Mouse (Mus musculus) hindbrain, embryonic 11.5 days (tissue): ENCODE measurements around the gene Tmem35b. TPM values are rescaled to one million over a fixed set of nuclear protein-coding genes. Genes with fewer than 3 reads are reported as not detected.

Experiments used
- ATAC-seq: fragments of 200-750 bp; cut with Nextera tagmentation; 2 replicates; pipeline ENCODE4 v1.8.0; 2017; ENCODE audit warnings: mild to moderate bottlenecking, moderate TSS enrichment, moderate library complexity; ENCODE audit not compliant: low FRiP score
- DNase-seq: peaks from one replicate; pipeline ENCODE4 v3.0.0-alpha.2; 2015; ENCODE audit warnings: low spot score
- H3K27ac ChIP-seq: fragments of 300-500 bp; sonication (generic); 2 replicates; pipeline ENCODE4 v1.5.1; 2014; ENCODE audit warnings: mild to moderate bottlenecking, low read depth, low read length
- H3K27me3 ChIP-seq: fragments of 300-500 bp; sonication (generic); 2 replicates; pipeline ENCODE4 v1.6.1; 2014; ENCODE audit warnings: mild to moderate bottlenecking, low read length, moderate library complexity, mixed read lengths; ENCODE audit not compliant: control insufficient read depth, insufficient read depth
- H3K36me3 ChIP-seq: fragments of 300-500 bp; sonication (generic); 2 replicates; pipeline ENCODE4 v1.6.1; 2014; ENCODE audit warnings: mild to moderate bottlenecking, low read length, moderate library complexity, mixed read lengths; ENCODE audit not compliant: control insufficient read depth, insufficient read depth
- H3K4me1 ChIP-seq: fragments of 300-500 bp; sonication (generic); replicated peaks from 2 replicates; pipeline ENCODE4 v1.6.1; 2014; ENCODE audit warnings: low read length, mixed read lengths; ENCODE audit not compliant: control insufficient read depth, insufficient read depth
- H3K4me2 ChIP-seq: fragments of 300-500 bp; sonication (generic); replicated peaks from 2 replicates; pipeline ENCODE4 v1.6.1; 2014; ENCODE audit warnings: mild to moderate bottlenecking, low read depth, low read length
- H3K4me3 ChIP-seq: fragments of 300-500 bp; sonication (generic); 2 replicates; pipeline ENCODE4 v1.5.1; 2014; ENCODE audit warnings: low read depth, low read length
- H3K9ac ChIP-seq: fragments of 300-500 bp; sonication (generic); 2 replicates; pipeline ENCODE4 v1.6.1; 2014; ENCODE audit warnings: low read depth, low read length
- H3K9me3 ChIP-seq: fragments of 300-500 bp; sonication (generic); 2 replicates; pipeline ENCODE4 v1.6.1; 2016; ENCODE audit warnings: low read length; ENCODE audit not compliant: control insufficient read depth
- WGBS: fragments of 180-500 bp; shearing (Covaris S2); extraction: QIAGEN DNeasy Blood & Tissue Kit; methylation state at CpG from one replicate; pipeline ENCODE4 v1.1.7; 2014; 5-methylcytosine and 5-hydroxymethylcytosine counted together
- polyA plus RNA-seq: library from polyadenylated mRNA; unstranded; fragments of >200 nt; fragmentation: Nextera tagmentation; extraction: Ambion mirVana; gene quantifications from 2 replicates; pipeline ENCODE4 v1.2.1, GENCODE M21; 2014

The Tmem35b gene
- polyA plus RNA-seq, 1 experiment from 2014 or later, result 14.0 TPM

DNA sequence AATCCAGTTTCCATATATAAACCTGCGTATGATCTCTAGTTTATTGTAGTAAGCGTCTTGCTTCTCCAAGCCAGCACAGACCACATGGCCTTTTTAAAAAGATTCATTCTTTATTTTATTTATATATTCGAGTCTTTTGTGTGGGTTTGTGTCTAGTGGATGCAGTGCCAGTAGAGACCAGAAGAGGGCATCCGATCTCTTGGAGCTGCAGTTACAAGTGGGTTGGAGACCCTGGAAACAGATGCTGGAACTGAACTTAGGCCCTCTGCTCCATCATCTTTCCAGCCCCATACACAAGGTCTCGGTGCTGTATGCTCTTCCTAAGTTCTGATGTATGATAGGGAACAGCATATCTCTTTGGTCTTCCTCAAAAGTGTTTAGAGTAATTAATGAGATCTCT is 32.3 kb downstream of the Tmem35b start:
- WGBS, result 61% methylated on average over 5 of the region's 5 CpGs
- peak; percentile 29 for DNase-seq

DNA sequence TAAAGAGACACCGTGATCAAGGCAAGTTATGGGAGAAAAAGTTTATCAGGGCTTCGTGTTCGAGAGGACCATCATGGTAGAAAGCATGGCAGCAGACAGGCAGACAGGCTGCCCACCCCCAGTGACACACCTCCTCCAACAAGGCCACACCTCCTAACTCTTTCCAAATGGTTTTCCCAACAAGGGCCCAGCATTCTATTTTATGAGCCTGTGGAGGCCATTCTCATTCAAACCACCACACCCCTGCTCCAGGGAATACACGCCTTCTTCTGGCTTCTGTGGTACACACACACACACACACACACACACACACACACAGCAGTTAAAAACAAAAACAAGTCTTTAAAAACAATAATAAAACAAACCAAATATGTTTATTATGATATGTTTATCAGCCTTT is 34.3 kb downstream of the Tmem35b start:
- Histone ChIP-seq H3K9ac (no peak overlapping the region), H3K4me2 (no peak overlapping the region), H3K36me3 (no peaks in the 10 kb centered on the region), H3K27ac (no peak overlapping the region), H3K9me3 (no peaks in the 10 kb centered on the region), H3K4me1 (no peaks in the 10 kb centered on the region), H3K27me3 (no peaks in the 10 kb centered on the region), H3K4me3 (no peak overlapping the region)
- ATAC-seq (no peak), DNase-seq (no peak)
- WGBS, result 89% methylated on average over 4 of the region's 4 CpGs

More for the DNA sequence above, 32.3 kb downstream of the Tmem35b start:
- no peak for ATAC-seq
- no peaks in the 10 kb centered on the region for H3K9me3 ChIP-seq
- H3K27ac ChIP-seq, result no peak overlapping the region
- no peaks in the 10 kb centered on the region for H3K27me3 ChIP-seq
- no peaks in the 10 kb centered on the region for H3K36me3 ChIP-seq
- H3K9ac ChIP-seq, result no peak overlapping the region
- H3K4me1 ChIP-seq, result no peaks in the 10 kb centered on the region
- H3K4me2 ChIP-seq, result no peak overlapping the region
- no peak overlapping the region for H3K4me3 ChIP-seq

DNA sequence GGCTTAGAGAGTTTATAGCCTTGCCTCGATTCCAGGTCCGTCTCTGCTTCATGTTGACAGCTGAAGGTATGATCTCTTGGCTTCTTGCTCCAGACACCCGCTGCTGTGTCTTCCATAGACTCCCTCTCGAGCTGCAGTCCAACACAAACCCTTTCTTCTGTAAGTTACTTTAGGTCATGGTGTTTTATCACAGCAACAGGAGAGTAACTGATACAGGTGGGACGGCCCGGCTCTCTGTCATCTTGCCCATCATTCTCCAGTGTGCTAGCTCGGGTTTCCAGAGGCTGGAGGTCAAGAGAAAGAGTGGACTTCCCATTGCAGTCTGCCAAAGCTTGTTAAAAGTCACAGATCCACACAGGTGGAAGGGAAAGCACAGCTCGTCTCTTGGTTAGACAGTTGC is 40.4 kb downstream of the Tmem35b start:
- Histone ChIP-seq H3K9me3 (no peaks in the 10 kb centered on the region), H3K9ac (no peak overlapping the region), H3K27ac (no peak overlapping the region), H3K27me3 (no peaks in the 10 kb centered on the region; the same call in 1 of the 2 replicates), H3K4me2 (no peak overlapping the region), H3K4me3 (no peak overlapping the region), H3K36me3 (no peaks in the 10 kb centered on the region), H3K4me1 (no peaks in the 10 kb centered on the region)
- ATAC-seq (no peak), DNase-seq (no peak)
- 77% methylated on average over 8 of the region's 8 CpGs for WGBS

DNA sequence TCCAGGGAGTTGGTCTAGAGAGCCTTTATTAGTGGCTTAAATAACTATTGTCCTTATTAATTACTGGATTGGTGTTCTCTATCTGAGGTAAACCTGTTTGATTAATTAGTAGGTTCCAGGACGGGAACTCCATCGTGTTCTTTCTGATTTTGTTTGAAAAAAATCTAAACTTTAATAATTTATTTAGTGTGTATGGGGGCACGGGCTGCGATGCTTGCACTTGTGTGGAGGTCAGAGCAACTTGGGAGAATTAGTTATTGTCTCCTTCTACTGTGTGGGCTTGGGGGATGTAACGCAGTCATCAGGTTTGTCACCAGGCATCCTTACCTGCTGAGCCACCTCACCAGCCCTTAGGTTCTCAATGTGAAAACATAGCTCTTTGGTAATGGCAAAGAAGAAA is 43.6 kb downstream of the Tmem35b start:
- ATAC-seq (no peak), DNase-seq (no peak)
- Histone ChIP-seq H3K4me3 (no peak overlapping the region), H3K4me1 (peaks cover 6% of the 10 kb centered on the region; the same call in 1 of the 2 replicates), H3K27ac (no peak overlapping the region), H3K4me2 (no peak overlapping the region), H3K9ac (no peak overlapping the region), H3K36me3 (no peaks in the 10 kb centered on the region), H3K9me3 (no peaks in the 10 kb centered on the region), H3K27me3 (no peaks in the 10 kb centered on the region; the same call in 1 of the 2 replicates)
- 76% methylated on average over 5 of the region's 5 CpGs for WGBS

DNA sequence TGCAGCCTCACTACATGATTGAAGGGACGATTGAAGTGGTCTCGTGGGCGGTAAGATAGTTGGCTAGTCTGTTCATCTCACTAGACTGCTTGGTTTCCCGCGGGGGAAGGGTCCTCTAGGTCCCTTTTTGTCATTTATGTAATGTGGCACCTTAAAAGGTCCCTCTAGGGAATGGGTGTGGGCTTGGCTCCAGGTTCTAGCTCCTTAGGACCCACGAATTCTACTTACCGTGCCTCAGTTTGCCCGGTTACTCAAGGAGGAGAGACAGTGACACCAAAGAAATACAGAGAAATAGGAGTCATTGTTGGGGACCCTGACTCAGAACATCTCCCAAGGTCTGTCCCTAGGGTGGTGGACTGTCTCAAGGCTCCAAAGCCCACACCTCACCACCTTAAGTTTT is 44.2 kb downstream of the Tmem35b start:
- Histone ChIP-seq H3K4me3 (no peak overlapping the region; the same call in 1 of the 2 replicates), H3K27ac (no peak overlapping the region), H3K4me2 (peak overlapping the region; percentile 65), H3K4me1 (peaks cover 6% of the 10 kb centered on the region; the same call in 1 of the 2 replicates), H3K36me3 (no peaks in the 10 kb centered on the region), H3K9me3 (no peaks in the 10 kb centered on the region), H3K9ac (no peak overlapping the region; the same call in 1 of the 2 replicates), H3K27me3 (no peaks in the 10 kb centered on the region; the same call in 1 of the 2 replicates)
- WGBS, result 15% methylated on average over 8 of the region's 8 CpGs
- no peak for ATAC-seq
- DNase-seq, result no peak

GRCm38 (mm10) chr4:127168211-127168913 is 44.9 kb downstream of the Tmem35b start:
- Histone ChIP-seq H3K4me2 (peak overlapping the region; percentile 65), H3K27ac (peak overlapping the region; percentile 77), H3K4me3 (peak overlapping the region; percentile 47), H3K27me3 (no peaks in the 10 kb centered on the region; the same call in 1 of the 2 replicates), H3K9me3 (no peaks in the 10 kb centered on the region), H3K4me1 (peaks cover 6% of the 10 kb centered on the region; the same call in 1 of the 2 replicates), H3K9ac (peak overlapping the region; percentile 72), H3K36me3 (no peaks in the 10 kb centered on the region)
- under 1% methylated on average over 37 of the region's 39 CpGs for WGBS
- DNase-seq (peak; percentile 81), ATAC-seq (peak; percentile 83)

DNA sequence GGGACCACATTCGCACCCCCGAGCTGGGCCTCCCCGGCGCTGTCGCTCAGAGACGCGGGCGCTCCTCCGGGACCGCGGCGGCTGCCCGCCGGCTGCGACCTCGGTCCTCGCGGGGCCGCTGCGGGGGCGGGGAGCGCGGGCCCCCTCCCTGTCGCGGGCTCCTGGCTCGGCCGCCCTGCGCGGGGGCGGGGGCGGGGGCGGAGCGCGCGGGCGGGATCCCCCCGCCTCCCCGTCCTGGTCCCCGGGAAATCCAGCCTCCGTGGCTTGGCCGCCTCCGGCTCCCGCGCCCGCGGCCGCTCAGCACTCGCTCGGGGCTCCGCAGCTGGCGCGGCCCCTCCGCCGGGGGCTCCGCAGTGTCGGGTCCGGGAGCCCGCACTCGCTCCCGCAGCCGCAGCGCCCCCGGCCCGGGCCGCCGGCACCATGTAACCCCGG is 45.4 kb downstream of the Tmem35b start, which contains the start of gene Dlgap3:
Gene Dlgap3 (plus strand): TSS at position 291 of the 432 bp plus-strand sequence.
- ATAC-seq, result peak; percentile 74
- H3K9ac ChIP-seq, result peak within 1 kb of the TSS; percentile 72
- DNase-seq, result peak; percentile 75
- H3K36me3 ChIP-seq, result no peaks in the 10 kb centered on the region
- peaks cover 6% of the 10 kb centered on the region; the same call in 1 of the 2 replicates for H3K4me1 ChIP-seq
- WGBS, result under 1% methylated on average over 39 of the region's 67 CpGs
- H3K27ac ChIP-seq, result peak within 1 kb of the TSS; percentile 77
- H3K27me3 ChIP-seq, result no peaks in the 10 kb centered on the region; the same call in 1 of the 2 replicates
- H3K9me3 ChIP-seq, result no peaks in the 10 kb centered on the region
- peak within 1 kb of the TSS; percentile 47 for H3K4me3 ChIP-seq
- peak within 1 kb of the TSS; percentile 65 for H3K4me2 ChIP-seq

DNA sequence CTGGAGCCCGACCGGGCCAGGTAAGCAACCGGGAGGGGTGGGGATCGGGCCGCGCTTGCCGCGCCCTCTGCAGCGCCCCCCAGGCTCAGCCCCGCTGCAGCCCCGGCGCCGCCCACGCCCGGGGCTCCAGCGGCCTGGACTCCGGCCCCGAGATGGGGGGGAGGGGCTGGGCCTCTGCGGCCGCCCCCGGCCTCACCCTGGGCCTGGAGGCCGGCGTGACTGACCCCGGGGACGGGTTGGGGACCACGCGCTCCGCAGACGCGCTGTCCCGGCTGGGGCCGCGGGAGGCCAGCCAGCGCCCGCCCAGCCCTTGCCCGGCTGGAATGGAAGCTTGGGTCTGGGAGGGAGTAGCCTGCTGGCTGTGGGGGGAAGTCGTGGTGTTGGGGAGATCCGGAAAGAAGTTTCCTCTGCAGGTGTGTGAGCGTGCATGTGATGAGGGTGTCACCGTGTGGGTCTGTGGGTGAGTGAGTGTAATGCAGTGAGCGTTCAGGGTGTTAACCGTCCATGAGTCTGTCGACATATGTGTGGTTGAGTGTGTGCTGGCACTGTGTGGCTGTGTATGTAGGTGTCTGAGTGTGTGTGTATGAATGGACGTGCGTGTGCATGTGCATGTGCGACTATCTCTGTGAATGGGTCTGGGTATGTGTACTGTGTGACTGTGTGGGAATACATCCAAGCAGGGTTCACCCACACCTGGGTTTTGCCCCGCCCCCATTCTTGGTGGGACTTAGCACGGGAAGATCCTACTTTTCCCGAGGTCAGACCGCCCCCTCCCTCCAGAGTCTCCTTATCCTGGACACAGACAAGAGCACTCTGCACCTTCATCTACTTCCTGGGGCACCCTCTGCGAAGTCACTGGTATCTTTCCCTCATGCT is 46.1 kb downstream of the Tmem35b start:
- H3K27ac ChIP-seq, result peak overlapping the region; percentile 77
- 3% methylated on average over 30 of the region's 51 CpGs for WGBS

More for the DNA sequence above, 46.1 kb downstream of the Tmem35b start:
- H3K4me1 ChIP-seq, result peaks cover 6% of the 10 kb centered on the region; the same call in 1 of the 2 replicates
- H3K4me2 ChIP-seq, result peak overlapping the region; percentile 65
- peak overlapping the region; percentile 72 for H3K9ac ChIP-seq
- H3K9me3 ChIP-seq, result no peaks in the 10 kb centered on the region
- no peaks in the 10 kb centered on the region for H3K36me3 ChIP-seq
- ATAC-seq (peak; percentile 70), DNase-seq (no peak)
- H3K4me3 ChIP-seq, result peak overlapping the region; percentile 47
- no peaks in the 10 kb centered on the region; the same call in 1 of the 2 replicates for H3K27me3 ChIP-seq
